Mouse (Mus musculus) limb, embryonic 15.5 days (tissue): Measurements from ENCODE around the gene Ncl. TPM values are rescaled to one million over a fixed set of nuclear protein-coding genes. Genes with fewer than 3 reads are reported as not detected.

Experiments
- ATAC-seq: fragments of 200-750 bp; cut with Nextera tagmentation; 2 replicates; pipeline ENCODE4 v1.8.0; 2017; ENCODE audit warnings: low read depth, moderate TSS enrichment; ENCODE audit not compliant: insufficient number of reproducible peaks, low FRiP score, low TSS enrichment
- H3K27ac ChIP-seq: fragments of 300-500 bp; sonication (generic); 2 replicates; pipeline ENCODE4 v1.5.1; 2015; ENCODE audit warnings: moderate library complexity, mild to moderate bottlenecking, inconsistent platforms
- H3K27me3 ChIP-seq: fragments of 300-500 bp; sonication (generic); 2 replicates; pipeline ENCODE4 v1.6.1; 2015; ENCODE audit warnings: inconsistent platforms
- H3K36me3 ChIP-seq: fragments of 300-500 bp; sonication (generic); 2 replicates; pipeline ENCODE4 v1.6.1; 2015; ENCODE audit warnings: inconsistent platforms
- H3K4me1 ChIP-seq: fragments of 300-500 bp; sonication (generic); 2 replicates; pipeline ENCODE4 v1.6.1; 2015; ENCODE audit warnings: inconsistent platforms
- H3K4me2 ChIP-seq: fragments of 300-500 bp; sonication (generic); 2 replicates; pipeline ENCODE4 v1.6.1; 2015; ENCODE audit warnings: mild to moderate bottlenecking, inconsistent platforms
- H3K4me3 ChIP-seq: fragments of 300-500 bp; sonication (generic); 2 replicates; pipeline ENCODE4 v1.5.1; 2015; ENCODE audit warnings: mild to moderate bottlenecking, inconsistent platforms
- H3K9ac ChIP-seq: fragments of 300-500 bp; sonication (generic); 2 replicates; pipeline ENCODE4 v1.6.1; 2015; ENCODE audit warnings: inconsistent platforms
- H3K9me3 ChIP-seq: fragments of 300-500 bp; sonication (generic); 2 replicates; pipeline ENCODE4 v1.6.1; 2016; ENCODE audit warnings: inconsistent platforms
- WGBS: fragments of 180-500 bp; shearing (Covaris S2); methylation state at CpG from one replicate; pipeline ENCODE4 v1.1.7; 2015; 5-methylcytosine and 5-hydroxymethylcytosine counted together
- polyA plus RNA-seq: library from polyadenylated mRNA; unstranded; fragments of >200 nt; fragmentation: Nextera tagmentation; extraction: Ambion mirVana; gene quantifications from 2 replicates; pipeline ENCODE4 v1.2.1, GENCODE M21; 2015

The Ncl gene
- polyA plus RNA-seq, 1 experiment from 2014 or later = 369 TPM

DNA sequence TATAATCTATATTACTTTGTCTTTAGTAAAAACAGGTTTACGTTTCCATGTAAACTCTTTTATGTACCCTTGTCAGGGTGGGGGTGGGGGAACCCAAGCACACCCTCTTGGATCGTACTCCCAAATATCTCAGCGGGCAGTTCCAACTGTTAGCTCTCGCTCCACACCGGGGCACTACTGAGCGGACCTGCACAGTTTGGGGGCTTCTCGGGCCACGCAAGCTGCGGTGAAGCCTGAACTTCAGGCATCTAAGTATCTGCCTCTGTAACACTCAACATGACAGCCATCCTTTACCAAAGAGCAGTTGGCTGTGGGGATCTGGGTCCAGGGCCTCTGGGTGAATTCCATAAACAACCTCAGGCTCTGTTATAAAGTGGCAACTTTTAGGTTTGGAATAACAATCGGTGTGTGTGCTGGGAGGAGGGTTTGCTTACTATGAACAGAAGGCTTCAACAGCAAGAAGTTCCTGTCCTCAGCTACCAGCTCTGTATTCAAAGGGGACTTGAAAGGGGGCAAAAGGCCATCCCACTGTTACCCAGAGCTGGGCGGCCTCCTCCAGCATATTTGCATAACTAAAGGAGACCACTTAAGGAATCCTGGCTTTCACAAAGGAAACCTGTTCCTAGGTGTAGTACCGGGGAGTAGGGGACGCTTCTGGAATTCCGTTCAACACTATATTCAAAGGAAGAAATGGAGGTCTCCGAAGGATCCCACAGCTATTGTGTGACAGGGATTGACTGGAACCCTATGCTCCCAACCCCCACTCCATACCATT, 48.5 kb downstream of the Ncl start:
- H3K4me3 ChIP-seq = no peak overlapping the region
- H3K9me3 ChIP-seq = no peaks in the 10 kb centered on the region
- H3K27ac ChIP-seq = no peak overlapping the region
- H3K9ac ChIP-seq = no peak overlapping the region
- no peaks in the 10 kb centered on the region for H3K27me3 ChIP-seq
- no peaks in the 10 kb centered on the region for H3K36me3 ChIP-seq
- 35% methylated on average over 15 of the region's 15 CpGs for WGBS
- no peak overlapping the region for H3K4me2 ChIP-seq
- no peak for ATAC-seq
- H3K4me1 ChIP-seq = peaks cover 14% of the 10 kb centered on the region

DNA sequence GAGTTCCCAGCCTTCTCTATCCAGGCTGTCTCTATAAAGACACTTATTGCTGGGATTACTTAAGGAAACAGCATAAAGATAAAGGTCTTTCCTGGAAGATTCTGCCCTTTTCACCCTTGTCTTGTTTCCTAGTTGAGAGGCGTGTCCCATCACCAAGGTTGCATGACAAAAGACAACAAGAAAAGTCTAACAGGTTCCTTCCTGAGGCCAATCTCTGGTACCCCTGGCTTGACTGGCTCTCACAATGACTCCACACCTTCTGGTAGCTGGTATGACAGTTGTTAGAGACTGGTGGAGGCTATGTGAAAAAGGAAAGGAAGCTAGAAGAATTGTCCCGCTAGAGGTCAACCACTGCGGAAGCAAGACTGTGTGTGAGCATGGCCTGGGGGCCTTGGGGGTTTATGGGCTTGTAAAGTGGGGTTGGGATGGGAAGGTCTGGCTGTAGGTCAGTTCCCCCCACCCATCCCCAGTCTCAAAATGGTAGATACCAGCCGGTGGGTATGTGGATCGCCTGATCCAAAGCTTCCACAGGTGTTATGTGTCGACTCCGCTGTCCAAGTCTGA, 49.8 kb downstream of the Ncl start:
- WGBS = 81% methylated on average over 7 of the region's 7 CpGs

DNA sequence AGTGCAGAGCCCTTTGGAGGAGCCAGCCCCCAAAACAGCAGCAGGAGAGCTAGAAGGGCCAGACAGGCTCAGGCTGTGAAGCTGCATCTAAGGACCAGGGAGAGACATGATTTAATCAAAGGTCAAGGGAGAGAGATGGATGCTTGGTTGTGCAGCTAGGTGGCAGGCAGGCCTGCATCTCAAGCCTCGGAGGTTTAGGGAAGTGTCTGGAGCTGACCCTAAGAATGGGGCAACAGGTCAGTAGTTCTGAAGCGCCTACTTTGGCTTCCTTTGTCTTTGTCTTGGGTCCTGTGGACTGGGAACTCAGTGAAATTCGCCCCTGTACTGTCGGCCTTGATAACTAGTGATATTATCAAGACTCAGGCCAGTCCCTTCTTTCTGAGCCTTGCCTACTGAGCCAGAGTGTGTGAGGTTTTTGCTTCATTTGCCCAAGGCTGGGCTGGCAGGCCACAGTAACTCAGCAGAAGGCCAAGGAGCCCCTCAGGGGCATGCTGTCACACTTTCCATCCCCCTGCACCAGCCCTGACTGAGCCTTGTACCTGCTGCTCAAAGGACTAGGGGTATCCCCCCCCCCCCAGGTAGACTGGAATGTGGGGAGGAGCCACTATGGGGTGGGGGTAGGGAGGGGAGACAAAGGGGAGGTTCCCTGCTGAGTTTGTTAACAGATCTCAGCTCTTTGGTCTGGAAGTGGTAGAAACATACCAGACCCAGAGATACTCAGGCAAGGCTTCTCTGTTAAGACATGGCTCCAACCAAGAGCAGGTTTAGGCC, 51.1 kb downstream of the Ncl start:
- Histone ChIP-seq H3K4me1 (peaks cover 22% of the 10 kb centered on the region), H3K9ac (no peak overlapping the region), H3K27me3 (peaks cover 11% of the 10 kb centered on the region; the same call in 1 of the 2 replicates), H3K4me3 (no peak overlapping the region), H3K4me2 (no peak overlapping the region), H3K9me3 (no peaks in the 10 kb centered on the region), H3K36me3 (peaks cover 6% of the 10 kb centered on the region; the same call in 1 of the 2 replicates), H3K27ac (no peak overlapping the region)
- no peak for ATAC-seq
- 54% methylated on average over 4 of the region's 4 CpGs for WGBS

More for the DNA sequence above, 49.8 kb downstream of the Ncl start:
- Histone ChIP-seq H3K4me3 (no peak overlapping the region), H3K9ac (no peak overlapping the region), H3K4me2 (no peak overlapping the region), H3K27ac (no peak overlapping the region), H3K27me3 (0 out of 2 replicates have a peak, but pooled peaks cover under 1% of the 10 kb centered on the region), H3K9me3 (no peaks in the 10 kb centered on the region), H3K4me1 (peaks cover 14% of the 10 kb centered on the region), H3K36me3 (peaks cover 6% of the 10 kb centered on the region; the same call in 1 of the 2 replicates)
- no peak for ATAC-seq

DNA sequence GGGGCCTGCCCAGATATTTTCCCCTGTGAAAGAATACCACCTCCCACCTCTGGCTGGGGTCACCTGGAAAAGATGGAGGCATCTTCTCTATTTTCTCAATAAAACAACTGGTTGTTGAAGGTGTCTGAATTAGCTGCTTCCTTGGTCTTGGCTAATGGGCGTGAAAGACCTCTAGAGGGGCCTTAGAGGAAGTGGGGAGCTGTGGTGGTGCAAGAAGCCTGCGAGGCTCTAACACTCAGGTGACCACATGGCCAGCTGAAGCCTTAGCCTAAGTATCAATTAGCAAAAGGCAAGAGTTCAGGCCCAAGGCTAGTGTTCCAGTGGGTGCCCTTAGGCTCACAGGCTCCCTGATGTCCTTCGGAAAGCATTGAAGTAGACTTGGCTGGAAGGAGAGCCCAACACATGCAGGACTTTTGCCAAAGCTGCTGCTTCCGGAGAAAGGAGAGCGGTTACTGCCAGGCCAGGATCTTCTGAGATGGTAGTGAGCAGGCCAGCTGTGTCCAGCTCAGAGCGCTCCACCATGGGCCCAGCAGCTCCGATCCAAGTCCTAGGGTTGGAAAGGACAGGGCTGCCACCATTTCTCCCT, 51.9 kb downstream of the Ncl start:
- Histone ChIP-seq H3K27ac (no peak overlapping the region), H3K9ac (no peak overlapping the region), H3K4me3 (no peak overlapping the region), H3K4me1 (peaks cover 30% of the 10 kb centered on the region), H3K4me2 (no peak overlapping the region), H3K27me3 (peaks cover 11% of the 10 kb centered on the region; the same call in 1 of the 2 replicates), H3K9me3 (no peaks in the 10 kb centered on the region), H3K36me3 (peaks cover 6% of the 10 kb centered on the region; the same call in 1 of the 2 replicates)
- WGBS = 81% methylated on average over 7 of the region's 7 CpGs
- no peak for ATAC-seq

DNA sequence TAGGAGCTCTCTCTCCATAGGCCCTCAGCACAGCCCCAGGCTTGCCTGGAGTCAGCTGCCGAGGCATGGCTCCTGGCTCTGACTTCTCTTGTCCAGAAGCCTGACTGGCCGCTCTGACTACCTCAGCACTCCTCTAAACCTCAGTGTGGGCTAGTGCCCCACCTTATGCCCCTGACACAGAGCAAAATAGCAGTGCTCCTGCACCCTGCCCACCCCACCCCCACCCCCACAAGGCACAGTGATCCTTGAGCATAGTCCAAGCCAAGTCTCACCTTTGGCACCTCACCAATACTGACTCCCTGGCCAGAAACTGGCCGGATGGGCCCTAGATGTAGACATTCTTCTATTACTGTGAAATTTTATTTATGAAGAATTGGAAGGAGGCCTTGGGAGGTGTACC, 52.5 kb downstream of the Ncl start:
- Histone ChIP-seq H3K4me2 (no peak overlapping the region), H3K9me3 (no peaks in the 10 kb centered on the region), H3K36me3 (peaks cover 6% of the 10 kb centered on the region; the same call in 1 of the 2 replicates), H3K27ac (no peak overlapping the region), H3K4me3 (no peak overlapping the region), H3K9ac (no peak overlapping the region), H3K4me1 (peaks cover 30% of the 10 kb centered on the region), H3K27me3 (peaks cover 11% of the 10 kb centered on the region; the same call in 1 of the 2 replicates)
- WGBS = 83% methylated on average over 3 of the region's 3 CpGs
- ATAC-seq = no peak

DNA sequence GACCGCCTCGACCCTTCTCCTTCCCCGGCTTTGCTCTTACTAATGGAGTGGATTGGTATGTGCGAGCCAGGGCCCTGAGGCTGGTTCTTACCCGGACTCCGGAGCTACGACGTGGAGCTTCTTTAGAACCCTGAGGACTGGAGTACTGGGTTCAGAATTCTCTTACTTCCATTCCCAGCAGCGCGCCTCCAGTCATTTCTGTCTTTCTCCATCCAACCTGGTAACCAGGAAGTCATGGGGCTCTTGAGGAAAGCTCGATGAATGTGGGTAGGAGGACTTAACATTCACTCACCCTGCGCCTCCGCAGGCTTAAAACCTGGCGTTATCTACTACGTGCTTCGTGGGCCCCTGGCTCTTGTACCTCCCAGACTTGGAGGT, 55.3 kb downstream of the Ncl start:
- Histone ChIP-seq H3K4me2 (peak overlapping the region; percentile 97), H3K27ac (no peak overlapping the region), H3K9ac (peak overlapping the region; percentile 45), H3K27me3 (peaks cover 11% of the 10 kb centered on the region; the same call in 1 of the 2 replicates), H3K36me3 (peaks cover 6% of the 10 kb centered on the region; the same call in 1 of the 2 replicates), H3K4me1 (peaks cover 27% of the 10 kb centered on the region), H3K9me3 (no peaks in the 10 kb centered on the region), H3K4me3 (peak overlapping the region; percentile 69)
- no peak for ATAC-seq
- WGBS = 3% methylated on average over 16 of the region's 16 CpGs

DNA sequence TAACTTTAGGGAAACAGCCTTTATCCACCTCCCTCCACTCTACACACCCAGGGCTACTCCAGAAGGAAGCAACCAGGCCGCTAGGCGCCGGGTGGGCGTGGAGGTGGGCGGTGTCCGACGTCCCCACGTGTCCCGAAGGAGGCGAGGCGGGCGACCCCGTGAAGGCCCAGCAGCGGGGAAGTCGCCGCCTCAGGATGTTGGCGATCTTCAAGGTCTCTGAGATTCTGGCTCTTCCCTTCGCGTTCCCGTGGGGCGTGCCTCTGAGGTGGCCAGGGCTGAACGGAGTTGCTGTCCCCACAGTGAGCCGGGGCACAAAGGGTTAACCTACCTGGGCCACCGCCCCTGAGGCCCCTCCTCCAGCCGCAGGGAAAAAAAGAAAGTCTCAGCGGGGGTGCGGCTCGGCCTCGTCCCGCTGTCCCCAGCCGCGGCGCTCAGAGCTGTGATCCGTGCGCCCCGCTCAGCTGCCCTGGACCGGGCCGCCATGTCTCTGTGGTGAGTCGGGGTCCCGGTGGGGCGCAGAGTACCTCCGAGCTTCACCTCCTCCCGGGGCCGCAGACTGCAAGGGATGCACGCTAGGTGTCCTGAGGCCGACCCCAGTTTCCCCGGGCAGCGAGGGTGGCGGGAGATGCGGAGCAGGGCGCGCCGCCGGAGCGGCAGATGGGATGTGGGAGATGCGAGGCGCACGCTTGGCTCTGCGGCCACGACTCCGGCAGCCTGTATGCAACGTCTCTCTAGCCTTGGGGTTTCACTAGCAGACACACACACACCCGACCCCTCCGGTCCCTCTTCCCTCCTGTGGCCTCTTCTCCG, 55.9 kb downstream of the Ncl start:
- peaks cover 27% of the 10 kb centered on the region for H3K4me1 ChIP-seq
- under 1% methylated on average over 65 of the region's 65 CpGs for WGBS
- peaks cover 6% of the 10 kb centered on the region; the same call in 1 of the 2 replicates for H3K36me3 ChIP-seq
- H3K27ac ChIP-seq = no peak overlapping the region
- no peaks in the 10 kb centered on the region for H3K9me3 ChIP-seq
- H3K4me3 ChIP-seq = peak overlapping the region; percentile 69
- H3K27me3 ChIP-seq = peaks cover 11% of the 10 kb centered on the region; the same call in 1 of the 2 replicates
- H3K4me2 ChIP-seq = peak overlapping the region; percentile 97
- ATAC-seq = peak; percentile 64
- H3K9ac ChIP-seq = peak overlapping the region; percentile 45

DNA sequence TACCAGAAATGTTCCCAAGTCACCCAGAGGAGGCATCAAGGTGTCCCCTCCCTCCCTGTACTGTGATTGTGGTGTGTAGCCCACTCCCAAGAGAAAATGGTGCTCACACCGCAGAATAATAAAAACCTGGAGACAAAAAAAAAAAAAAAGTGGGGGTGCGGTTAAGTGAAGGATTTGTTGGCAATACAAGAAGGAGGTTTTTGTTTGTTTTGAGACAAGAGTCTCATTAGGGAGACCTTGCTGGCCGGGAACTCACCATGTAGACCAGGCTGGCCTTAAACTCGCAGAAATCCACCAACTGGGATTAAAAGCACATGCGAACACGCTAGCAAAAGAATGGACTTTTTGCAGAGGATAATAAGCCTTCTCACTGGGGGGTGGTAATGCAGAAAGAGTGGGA, 56.7 kb downstream of the Ncl start, which contains the start of gene B3gnt7:
Gene B3gnt7, plus strand, starts transcription at position 301 of the 400 bp plus-strand sequence.
- H3K4me1 ChIP-seq = peaks cover 25% of the 10 kb centered on the region
- no peak within 1 kb of the TSS for H3K27ac ChIP-seq

DNA sequence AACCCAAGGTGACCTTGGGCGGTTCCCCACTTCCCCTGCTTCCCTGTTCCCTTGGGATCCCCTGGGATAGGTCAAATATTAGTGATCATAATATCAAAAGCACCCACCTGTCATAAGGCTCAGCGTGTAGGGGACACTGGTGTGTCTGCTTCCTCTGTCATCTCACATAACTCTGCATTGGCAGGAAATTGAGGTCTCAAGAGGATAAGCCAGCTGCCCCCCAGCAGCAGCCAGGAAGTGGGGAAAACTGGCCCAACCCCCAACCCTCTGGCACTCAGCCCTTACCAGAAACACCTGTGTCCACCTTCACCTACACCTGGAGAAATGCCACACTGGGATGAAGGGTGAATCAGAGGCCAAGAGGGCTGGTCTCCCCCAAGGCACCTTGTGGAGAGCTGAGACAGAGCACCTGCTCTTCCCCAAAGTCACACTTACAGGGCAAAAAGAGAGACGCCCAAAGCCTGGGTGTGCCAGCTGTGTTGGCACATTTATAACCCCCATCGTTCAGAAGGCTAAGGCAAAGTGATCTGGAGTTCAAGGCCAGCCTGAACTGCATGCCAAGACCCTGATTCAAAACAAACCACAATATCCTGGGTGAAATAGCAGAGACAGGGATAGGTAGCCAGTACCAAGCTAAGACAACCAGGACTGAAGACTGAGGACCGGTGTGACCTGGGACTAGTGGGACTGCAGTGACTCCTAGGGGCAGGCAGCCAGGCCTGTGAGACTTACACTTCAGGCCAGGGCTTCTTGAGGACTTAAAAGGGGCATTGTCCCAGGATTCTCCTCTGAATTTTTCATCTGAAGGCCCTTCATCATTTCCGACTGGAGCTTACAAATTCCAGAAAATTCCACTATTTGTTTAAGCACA, 57.7 kb downstream of the Ncl start:
- peaks cover 6% of the 10 kb centered on the region; the same call in 1 of the 2 replicates for H3K36me3 ChIP-seq
- H3K27me3 ChIP-seq = peaks cover 11% of the 10 kb centered on the region; the same call in 1 of the 2 replicates
- H3K27ac ChIP-seq = no peak overlapping the region
- no peaks in the 10 kb centered on the region for H3K9me3 ChIP-seq
- 45% methylated on average over 6 of the region's 6 CpGs for WGBS
- H3K9ac ChIP-seq = no peak overlapping the region
- no peak overlapping the region for H3K4me3 ChIP-seq
- no peak for ATAC-seq
- peaks cover 25% of the 10 kb centered on the region for H3K4me1 ChIP-seq
- no peak overlapping the region for H3K4me2 ChIP-seq

More for the DNA sequence above, 56.7 kb downstream of the Ncl start, which contains the start of gene B3gnt7:
- WGBS = 37% methylated on average over 6 of the region's 6 CpGs
- Histone ChIP-seq H3K4me2 (peak within 1 kb of the TSS; percentile 97), H3K9ac (peak within 1 kb of the TSS; percentile 45), H3K9me3 (no peaks in the 10 kb centered on the region), H3K27me3 (peaks cover 11% of the 10 kb centered on the region; the same call in 1 of the 2 replicates), H3K36me3 (peaks cover 6% of the 10 kb centered on the region; the same call in 1 of the 2 replicates), H3K4me3 (peak within 1 kb of the TSS; percentile 69)
- no peak for ATAC-seq

DNA sequence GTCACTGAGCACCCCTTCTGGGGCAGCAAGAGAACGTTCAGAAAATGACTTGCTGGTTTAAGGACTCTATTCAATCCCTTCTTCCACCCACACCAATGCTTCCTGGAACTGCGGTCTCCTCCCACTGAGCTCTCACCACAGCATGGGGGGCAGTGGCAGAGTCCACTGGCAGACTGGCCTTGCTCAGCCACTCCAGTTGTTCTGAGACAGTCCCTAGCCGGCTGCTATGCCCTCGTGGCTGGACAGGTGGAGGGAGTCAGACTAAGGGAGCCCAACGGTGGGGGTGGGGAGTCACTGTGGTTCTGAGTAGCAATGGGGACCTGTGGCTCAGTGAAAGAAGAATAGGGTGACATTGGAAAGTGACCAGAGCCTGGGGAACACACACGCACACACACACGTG, 58.5 kb downstream of the Ncl start:
- 55% methylated on average over 7 of the region's 7 CpGs for WGBS
- no peak overlapping the region for H3K4me3 ChIP-seq
- H3K4me2 ChIP-seq = no peak overlapping the region
- H3K27me3 ChIP-seq = peaks cover 11% of the 10 kb centered on the region; the same call in 1 of the 2 replicates
- H3K27ac ChIP-seq = no peak overlapping the region
- H3K9me3 ChIP-seq = no peaks in the 10 kb centered on the region
- ATAC-seq = no peak
- H3K4me1 ChIP-seq = peaks cover 25% of the 10 kb centered on the region
- peaks cover 6% of the 10 kb centered on the region; the same call in 1 of the 2 replicates for H3K36me3 ChIP-seq
- H3K9ac ChIP-seq = no peak overlapping the region
